Mouse (Mus musculus) hindbrain, embryonic 14.5 days (tissue): ENCODE data around the gene Meioc. TPM values are rescaled to one million over a fixed set of nuclear protein-coding genes. Genes with fewer than 3 reads are reported as not detected.
"Not testable (repeated sequence)": the region's sequence is repeated elsewhere in the genome, so short reads cannot be mapped to it uniquely, and the experiment has no call there.

Experiments used
- ATAC-seq: fragments of 200-750 bp; cut with Nextera tagmentation; 2 replicates; pipeline ENCODE4 v1.8.0; 2017; ENCODE audit warnings: moderate number of reproducible peaks, mild to moderate bottlenecking, moderate TSS enrichment, moderate library complexity; ENCODE audit not compliant: low FRiP score
- DNase-seq: peaks from one replicate; pipeline ENCODE4 v3.0.0-alpha.2; 2015; ENCODE audit warnings: low spot score
- H3K27ac ChIP-seq: fragments of 300-500 bp; sonication (generic); 2 replicates; pipeline ENCODE4 v1.5.1; 2014; ENCODE audit warnings: mild to moderate bottlenecking, moderate library complexity
- H3K27me3 ChIP-seq: fragments of 300-500 bp; sonication (generic); 2 replicates; pipeline ENCODE4 v1.6.1; 2014; ENCODE audit warnings: mild to moderate bottlenecking, low read length, mixed read lengths; ENCODE audit not compliant: control insufficient read depth, insufficient read depth
- H3K36me3 ChIP-seq: fragments of 300-500 bp; sonication (generic); replicated peaks from 2 replicates; pipeline ENCODE4 v1.6.1; 2014; ENCODE audit not compliant: control insufficient read depth, insufficient read depth
- H3K4me1 ChIP-seq: fragments of 300-500 bp; sonication (generic); replicated peaks from 2 replicates; pipeline ENCODE4 v1.6.1; 2014; ENCODE audit warnings: antibody characterized with exemption, low read length, mixed read lengths; ENCODE audit not compliant: control insufficient read depth, insufficient read depth
- H3K4me2 ChIP-seq: fragments of 300-500 bp; sonication (generic); replicated peaks from 2 replicates; pipeline ENCODE4 v1.6.1; 2014; ENCODE audit warnings: mild to moderate bottlenecking, moderate library complexity
- H3K4me3 ChIP-seq: fragments of 300-500 bp; sonication (generic); replicated peaks from 2 replicates; pipeline ENCODE4 v1.5.1; 2014; ENCODE audit warnings: mild to moderate bottlenecking, low read length
- H3K9ac ChIP-seq: fragments of 300-500 bp; sonication (generic); 2 replicates; pipeline ENCODE4 v1.6.1; 2014
- H3K9me3 ChIP-seq: fragments of 300-500 bp; sonication (generic); 2 replicates; pipeline ENCODE4 v1.6.1; 2016; ENCODE audit warnings: low read length; ENCODE audit not compliant: control insufficient read depth
- WGBS: fragments of 180-500 bp; shearing (Covaris S2); extraction: QIAGEN DNeasy Blood & Tissue Kit; methylation state at CpG from one replicate; pipeline ENCODE4 v1.1.7; 2014; 5-methylcytosine and 5-hydroxymethylcytosine counted together
- microRNA-seq: library from miRNA; unstranded; fragments of <30 nt; microRNA quantifications from one replicate; pipeline ENCODE4, GENCODE M21; 2016
- polyA plus RNA-seq: library from polyadenylated mRNA; unstranded; fragments of >200 nt; fragmentation: Nextera tagmentation; extraction: Ambion mirVana; gene quantifications from 2 replicates; pipeline ENCODE4 v1.2.1, GENCODE M21; 2014

Gene Meioc
- polyA plus RNA-seq, 1 experiment from 2014 or later = 0.16 TPM

DNA sequence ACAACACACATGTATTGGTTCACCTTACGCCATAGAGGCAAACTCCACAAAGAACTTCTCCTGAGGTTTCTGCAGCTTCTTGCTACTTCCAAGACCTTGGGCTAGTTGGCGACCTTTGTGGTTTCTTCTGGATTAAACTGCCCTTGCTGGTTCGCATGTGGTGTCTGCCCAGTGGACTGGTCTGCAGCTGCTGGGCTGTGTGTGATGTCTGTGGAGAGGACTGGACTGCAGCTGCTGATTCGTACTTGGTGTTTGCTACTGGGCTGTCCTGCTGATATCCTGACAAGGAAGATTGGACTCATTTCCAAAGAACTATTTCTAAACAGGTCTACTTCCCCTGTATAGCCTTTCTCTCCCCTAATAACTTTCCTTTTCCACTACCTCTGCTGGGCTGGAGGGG lies 48.9 kb downstream of the Meioc start:
- H3K36me3 ChIP-seq = no peaks in the 10 kb centered on the region
- H3K9ac ChIP-seq = no peak overlapping the region
- no peaks in the 10 kb centered on the region for H3K27me3 ChIP-seq
- H3K4me1 ChIP-seq = no peaks in the 10 kb centered on the region
- H3K27ac ChIP-seq = no peak overlapping the region
- H3K4me3 ChIP-seq = no peak overlapping the region
- no peak for ATAC-seq
- H3K9me3 ChIP-seq = 0 out of 2 replicates have a peak, but pooled peaks cover 1% of the 10 kb centered on the region
- no peak for DNase-seq
- H3K4me2 ChIP-seq = no peak overlapping the region
- 95% methylated on average over 4 of the region's 4 CpGs for WGBS

DNA sequence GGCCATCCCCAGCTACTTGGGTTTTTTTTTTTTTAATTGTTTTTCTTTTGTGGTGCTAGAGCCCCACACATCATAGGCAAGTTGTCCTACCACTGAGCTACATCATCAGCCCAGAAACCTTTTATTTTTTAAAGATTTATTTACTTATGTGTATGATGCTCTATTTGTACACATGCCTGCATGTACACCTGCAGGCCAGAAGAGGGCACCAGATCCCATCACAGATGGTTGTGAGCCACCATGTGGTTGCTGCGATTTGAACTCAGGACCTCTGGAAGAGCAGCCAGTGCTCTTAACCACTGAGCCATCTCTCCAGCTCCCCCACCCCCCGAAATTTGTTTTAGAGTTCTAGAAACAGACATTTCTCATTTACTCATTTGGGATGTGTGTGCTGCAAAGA lies 51.1 kb downstream of the Meioc start:
- 90% methylated on average over 2 of the region's 2 CpGs for WGBS
- H3K9ac ChIP-seq, H3K9me3 ChIP-seq, H3K27ac ChIP-seq, ATAC-seq, H3K4me2 ChIP-seq, H3K4me3 ChIP-seq, H3K27me3 ChIP-seq, H3K36me3 ChIP-seq, H3K4me1 ChIP-seq, DNase-seq: not testable (repeated sequence)

DNA sequence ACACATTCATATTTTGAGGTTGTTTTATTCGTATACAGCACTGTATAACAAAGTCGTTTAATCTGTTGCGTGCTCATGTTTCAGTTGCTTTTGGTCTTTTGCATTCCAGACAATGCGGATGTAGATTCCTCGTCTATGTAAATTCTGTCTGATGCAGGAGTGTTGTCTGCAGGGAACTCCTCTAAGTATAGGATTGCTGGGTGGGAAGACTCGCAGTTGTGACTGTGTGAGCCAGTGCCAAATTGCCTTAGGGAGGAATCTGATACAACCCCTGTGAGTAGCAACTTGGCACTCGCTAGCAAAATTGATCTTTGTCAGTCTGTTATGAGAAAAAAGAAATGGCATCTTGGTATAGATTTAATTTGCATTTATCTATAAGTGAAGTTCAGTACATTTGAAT lies 52.6 kb downstream of the Meioc start:
- Histone ChIP-seq H3K9me3 (0 out of 2 replicates have a peak, but pooled peaks cover 8% of the 10 kb centered on the region), H3K9ac (no peak overlapping the region), H3K4me2 (no peak overlapping the region), H3K27ac (no peak overlapping the region), H3K4me3 (no peak overlapping the region), H3K27me3 (no peaks in the 10 kb centered on the region), H3K4me1 (no peaks in the 10 kb centered on the region), H3K36me3 (no peaks in the 10 kb centered on the region)
- 79% methylated on average over 7 of the region's 7 CpGs for WGBS
- no peak for ATAC-seq
- DNase-seq = no peak

DNA sequence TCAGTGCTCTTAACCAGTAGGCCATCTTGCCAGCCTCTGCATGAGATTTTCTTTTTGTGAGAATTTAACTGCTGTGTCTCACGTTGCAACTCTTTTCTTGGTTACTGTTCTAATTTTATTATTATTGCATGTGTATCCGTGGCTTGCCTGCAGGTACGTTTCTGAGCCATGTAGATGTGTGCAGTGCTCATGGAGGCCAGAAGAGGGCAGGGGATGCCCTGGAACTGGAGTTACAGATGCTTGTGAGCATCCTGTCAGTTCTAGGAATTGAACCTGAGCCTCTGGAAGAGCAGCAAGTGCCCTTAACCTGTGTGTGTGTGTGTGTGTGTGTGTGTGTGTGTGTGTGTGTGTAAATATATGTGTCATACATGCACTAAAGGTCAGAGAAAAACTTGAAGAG lies 62.1 kb downstream of the Meioc start:
- DNase-seq (no peak), ATAC-seq (no peak)
- H3K27ac ChIP-seq = no peak overlapping the region
- H3K4me3 ChIP-seq = no peak overlapping the region
- no peaks in the 10 kb centered on the region for H3K9me3 ChIP-seq
- H3K9ac ChIP-seq = no peak overlapping the region
- no peaks in the 10 kb centered on the region for H3K36me3 ChIP-seq
- no peak overlapping the region for H3K4me2 ChIP-seq
- no peaks in the 10 kb centered on the region for H3K27me3 ChIP-seq
- H3K4me1 ChIP-seq = no peaks in the 10 kb centered on the region
- WGBS = 38% methylated on average over 3 of the region's 3 CpGs

DNA sequence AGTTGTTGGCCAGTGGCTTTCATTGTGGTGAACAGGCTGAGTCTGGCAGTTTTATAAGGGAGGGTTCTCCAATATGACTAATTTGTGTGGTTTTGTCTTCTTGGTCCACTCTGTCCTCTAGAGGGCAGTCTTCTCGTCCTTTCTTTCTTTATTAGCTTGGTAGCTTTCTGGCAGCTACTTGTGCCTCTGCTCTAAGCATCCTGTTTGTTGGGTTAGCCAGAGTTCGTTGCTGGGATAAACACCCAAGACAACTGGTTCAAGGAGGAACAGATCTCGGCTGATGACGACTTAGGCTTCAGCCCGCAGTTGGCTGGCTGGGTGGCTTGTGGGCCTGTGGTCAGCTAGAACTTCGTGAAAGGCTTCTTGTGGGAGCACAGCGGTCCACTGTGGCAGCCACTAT lies 65.1 kb downstream of the Meioc start:
- H3K36me3 ChIP-seq = no peaks in the 10 kb centered on the region
- H3K4me2 ChIP-seq = no peak overlapping the region
- H3K9ac ChIP-seq = no peak overlapping the region
- DNase-seq (peak; percentile 73), ATAC-seq (no peak)
- H3K9me3 ChIP-seq = no peaks in the 10 kb centered on the region
- H3K4me1 ChIP-seq = no peaks in the 10 kb centered on the region
- 38% methylated on average over 7 of the region's 7 CpGs for WGBS
- H3K4me3 ChIP-seq = no peak overlapping the region
- no peak overlapping the region for H3K27ac ChIP-seq
- no peaks in the 10 kb centered on the region for H3K27me3 ChIP-seq

DNA sequence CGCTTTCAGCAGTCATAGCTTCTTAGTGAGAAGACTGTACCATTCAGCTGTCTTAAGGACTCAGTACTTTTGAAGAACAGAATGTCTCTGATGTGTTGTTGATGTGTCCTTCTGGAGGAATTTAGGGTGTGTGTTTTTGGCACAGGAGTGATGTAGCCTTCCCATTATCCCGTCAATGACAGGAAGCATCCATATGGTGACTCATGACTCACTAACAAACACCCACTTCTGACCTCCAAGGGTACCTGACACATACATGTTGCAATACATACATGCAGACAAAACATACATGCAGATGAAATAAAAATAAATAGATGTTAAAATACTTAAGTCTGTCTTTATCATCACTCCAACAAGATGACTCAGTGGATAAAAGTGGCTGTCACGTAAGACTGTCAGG lies 66.3 kb downstream of the Meioc start:
- Histone ChIP-seq H3K4me1 (no peaks in the 10 kb centered on the region), H3K36me3 (no peaks in the 10 kb centered on the region), H3K4me3 (no peak overlapping the region), H3K9ac (no peak overlapping the region), H3K27ac (no peak overlapping the region), H3K9me3 (no peaks in the 10 kb centered on the region), H3K27me3 (no peaks in the 10 kb centered on the region), H3K4me2 (no peak overlapping the region)
- ATAC-seq (no peak), DNase-seq (no peak)
- WGBS = 95% methylated on average over 3 of the region's 3 CpGs

DNA sequence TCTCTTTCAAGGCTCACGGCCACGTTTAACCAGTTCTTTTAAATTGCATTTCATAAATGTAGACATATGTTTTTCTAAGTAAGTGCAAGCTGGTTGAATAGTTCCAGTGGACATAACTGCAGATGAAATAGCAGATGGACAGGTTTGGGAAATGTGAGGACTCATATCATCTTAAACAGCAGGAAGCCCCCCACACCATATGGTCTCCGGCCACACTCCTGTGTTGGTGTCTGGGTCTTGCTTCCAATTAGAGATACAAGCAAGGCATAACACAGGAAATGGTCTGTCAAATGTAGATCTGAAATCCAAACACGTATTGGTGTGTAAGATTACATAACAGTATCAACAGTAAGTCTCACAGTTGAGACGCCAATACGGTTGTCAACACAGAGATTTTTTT lies 67.8 kb downstream of the Meioc start:
- WGBS = 92% methylated on average over 6 of the region's 6 CpGs
- no peak overlapping the region for H3K4me2 ChIP-seq
- no peak overlapping the region for H3K4me3 ChIP-seq
- H3K27me3 ChIP-seq = no peaks in the 10 kb centered on the region
- no peak for ATAC-seq
- H3K9me3 ChIP-seq = no peaks in the 10 kb centered on the region
- no peak for DNase-seq
- H3K36me3 ChIP-seq = no peaks in the 10 kb centered on the region
- H3K27ac ChIP-seq = no peak overlapping the region
- H3K9ac ChIP-seq = no peak overlapping the region
- no peaks in the 10 kb centered on the region for H3K4me1 ChIP-seq

Small RNA genes lying within 50 kb of the gene (microRNA-seq; reads per million reads assigned to microRNA genes)
- not detected for gene Gm22920

Other genes starting within 250 kb of the Meioc start
- gene Grn, start 233.4 kb upstream of the Meioc start, polyA plus RNA-seq = 52.4 and 63.6 TPM in 2 replicates
- gene Fam171a2, start 216.0 kb upstream of the Meioc start, polyA plus RNA-seq = 30.9 and 40.4 TPM in 2 replicates
- gene Itga2b, start 193.6 kb upstream of the Meioc start, polyA plus RNA-seq = 5.0 and 8.4 TPM in 2 replicates
- gene Gpatch8, start 107.3 kb upstream of the Meioc start, polyA plus RNA-seq = 48.2 and 55.3 TPM in 2 replicates
- 3.7 and 4.3 TPM in 2 replicates for gene Gm11627, start 84.3 kb upstream of the Meioc start, polyA plus RNA-seq
- 8.2 and 9.2 TPM in 2 replicates for gene Fzd2, start 59.3 kb upstream of the Meioc start, polyA plus RNA-seq
- gene Ccdc43, start 34.1 kb downstream of the Meioc start, polyA plus RNA-seq = 31.3 and 38.4 TPM in 2 replicates
- gene Adam11, start 97.7 kb downstream of the Meioc start, polyA plus RNA-seq = 19.2 and 24.1 TPM in 2 replicates
- gene Gjc1, start 156.0 kb downstream of the Meioc start, polyA plus RNA-seq = 31.2 and 34.3 TPM in 2 replicates
- 9.4 and 9.8 TPM in 2 replicates for gene Higd1b, start 172.1 kb downstream of the Meioc start, polyA plus RNA-seq
- gene Eftud2, start 217.3 kb downstream of the Meioc start, polyA plus RNA-seq = 110 and 123 TPM in 2 replicates
- gene Ccdc103, start 217.5 kb downstream of the Meioc start, polyA plus RNA-seq = 2.2 and 2.8 TPM in 2 replicates
- 0.12 TPM in 1 of 2 replicates, not detected in the other for gene Fam187a, start 221.5 kb downstream of the Meioc start, polyA plus RNA-seq
- gene Gfap, start 237.2 kb downstream of the Meioc start, polyA plus RNA-seq = 0.66 and 1.9 TPM in 2 replicates